In genomic region chr19:44369371-44369770, GRCm38 (mm10) we compare ENCODE assay signal across 11 mouse cellular contexts. TPM values are rescaled to one million over a fixed set of nuclear protein-coding genes. Genes with fewer than 3 reads are reported as not detected.
"Had no signal": no experiment of that assay in that cellular context is flagged by ENCODE, and none has a peak within 500 bp of the region (broad histone marks: within the 10 kb centered on the region; RNA-seq: fewer than 3 reads in every experiment).

No protein-coding gene starts in this region.

- H3K4me3 ChIP-seq: intestine, embryonic 15.5 days; limb, embryonic 15.5 days; liver, embryonic 12.5 days; midbrain, embryonic 10.5 days; neural tube, embryonic 12.5 days had no signal

- H3K27me3 ChIP-seq: intestine, embryonic 15.5 days; limb, embryonic 15.5 days; neural tube, embryonic 12.5 days had no signal

- H3K9ac ChIP-seq: intestine, embryonic 15.5 days; limb, embryonic 15.5 days; liver, embryonic 12.5 days; lung, embryonic 14.5 days; neural tube, embryonic 12.5 days had no signal

- H3K27ac ChIP-seq: intestine, embryonic 15.5 days; limb, embryonic 15.5 days; liver, embryonic 12.5 days; midbrain, embryonic 10.5 days; neural tube, embryonic 12.5 days had no signal

- H3K9me3 ChIP-seq: intestine, embryonic 15.5 days; limb, embryonic 15.5 days; liver, embryonic 12.5 days; midbrain, embryonic 10.5 days; neural tube, embryonic 12.5 days had no signal

- DNase-seq: left cerebral cortex, postnatal 4 days; lung, embryonic 14.5 days; lung, postnatal 10 days; lung, postnatal 4 days; right cerebral cortex, postnatal 14 days; thymus, postnatal 36 days had no signal

- H3K36me3 ChIP-seq: intestine, embryonic 15.5 days; limb, embryonic 15.5 days; liver, embryonic 12.5 days; midbrain, embryonic 10.5 days; neural tube, embryonic 12.5 days had no signal

- ATAC-seq: intestine, embryonic 15.5 days; liver, embryonic 12.5 days had no signal

- H3K4me1 ChIP-seq: intestine, embryonic 15.5 days; limb, embryonic 15.5 days; midbrain, embryonic 10.5 days; neural tube, embryonic 12.5 days had no signal

- H3K4me2 ChIP-seq: intestine, embryonic 15.5 days; limb, embryonic 15.5 days; liver, embryonic 12.5 days; lung, embryonic 14.5 days; neural tube, embryonic 12.5 days had no signal

RNA-seq across cellular contexts. Expression of gene Scd4, which starts 36.5 kb away (rescaled TPM):
- polyA plus RNA-seq: lung, embryonic 14.5 days had no signal
